Mouse (Mus musculus) cortical plate, adult 2 months (tissue): Measurements from ENCODE around the gene Igf2bp2. TPM values are rescaled to one million over a fixed set of nuclear protein-coding genes. Genes with fewer than 3 reads are reported as not detected.

Experiments used
- H3K27ac ChIP-seq: fragments of 200-500 bp; 2 replicates; pipeline ENCODE4 v1.5.1; 2012; ENCODE audit warnings: low read length, control low read depth, inconsistent platforms; ENCODE audit not compliant: insufficient read depth
- H3K4me1 ChIP-seq: fragments of 200-500 bp; 2 replicates; pipeline ENCODE4 v1.6.1; 2011; ENCODE audit warnings: low read length; ENCODE audit not compliant: control insufficient read depth, insufficient read depth
- H3K4me3 ChIP-seq: fragments of 200-500 bp; 2 replicates; pipeline ENCODE4 v1.5.1; 2011; ENCODE audit warnings: mild to moderate bottlenecking, low read length, control low read depth; ENCODE audit not compliant: insufficient read depth
- CTCF ChIP-seq: fragments of 200-500 bp; IDR thresholded peaks from 2 replicates; pipeline ENCODE4 v1.5.1; 2011; ENCODE audit warnings: mild to moderate bottlenecking, control low read depth, low read length; ENCODE audit not compliant: insufficient read depth; ENCODE audit errors: extremely low read depth
- POLR2A ChIP-seq: fragments of 200-500 bp; IDR thresholded peaks from 2 replicates; pipeline ENCODE4 v1.6.1; 2011; ENCODE audit warnings: mild to moderate bottlenecking, low read length, control low read depth; ENCODE audit not compliant: insufficient read depth; ENCODE audit errors: extremely low read depth
- polyA plus RNA-seq: library from polyadenylated mRNA; depleted of rRNA; stranded (reverse); fragments of >200 nt; gene quantifications from 2 replicates; pipeline ENCODE4 v1.2.3, GENCODE M21; 2012

Igf2bp2 gene
- polyA plus RNA-seq, 1 experiment = 0.79 TPM

DNA sequence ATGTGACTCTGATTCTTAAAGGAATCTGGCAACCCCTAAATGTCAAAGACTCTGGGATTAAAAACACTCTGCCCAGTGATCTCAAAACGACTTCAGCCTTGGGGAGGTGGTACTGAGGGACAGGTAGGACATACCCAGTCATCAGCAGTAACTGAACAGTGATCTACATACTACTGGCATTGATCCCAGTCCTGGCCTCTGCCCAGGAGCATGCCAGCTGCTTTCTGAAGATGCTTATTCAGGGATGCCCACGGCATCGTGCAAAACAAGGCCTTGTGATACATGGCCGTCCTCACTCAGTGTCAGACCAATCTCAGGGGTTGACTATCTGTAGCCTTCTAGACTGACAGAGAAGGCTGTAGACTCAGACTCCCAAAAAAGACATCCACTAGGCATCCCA lies 77.7 kb downstream of the Igf2bp2 start:
- H3K4me3 ChIP-seq = no peak overlapping the region
- TF ChIP-seq POLR2A = no peak
- no peak for TF ChIP-seq CTCF
- H3K4me1 ChIP-seq = no peaks in the 10 kb centered on the region
- no peak overlapping the region for H3K27ac ChIP-seq

DNA sequence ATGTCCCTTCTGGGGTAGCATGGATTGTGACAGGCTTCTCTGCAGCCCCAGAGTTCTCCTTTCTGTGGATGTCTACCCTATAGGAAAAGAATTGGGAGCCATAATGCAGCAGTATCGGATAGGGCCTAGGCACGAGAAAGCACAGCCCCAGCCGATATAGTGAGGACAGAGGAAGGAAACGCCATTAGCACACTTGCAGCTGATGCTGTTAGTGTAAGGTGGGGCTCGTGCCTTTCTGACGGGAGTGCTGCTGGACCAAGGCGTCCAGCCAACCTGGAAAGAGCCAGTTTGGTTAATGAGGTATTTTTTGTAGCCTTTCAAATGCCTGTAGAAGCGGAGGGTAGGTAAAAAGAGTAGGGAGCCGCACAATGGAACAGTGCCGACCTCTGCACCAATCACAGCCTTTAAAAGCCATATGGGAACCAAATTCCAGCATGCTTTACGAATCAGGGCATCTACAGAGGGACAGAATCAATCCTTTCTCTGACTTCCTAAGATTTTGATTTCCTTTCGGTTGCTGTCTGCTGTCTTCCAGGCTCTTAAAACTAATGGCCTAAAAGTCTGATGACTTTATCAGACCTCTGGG lies 82.9 kb downstream of the Igf2bp2 start:
- H3K4me1 ChIP-seq = no peaks in the 10 kb centered on the region
- no peak overlapping the region for H3K27ac ChIP-seq
- H3K4me3 ChIP-seq = no peak overlapping the region
- TF ChIP-seq POLR2A (no peak), CTCF (no peak)

DNA sequence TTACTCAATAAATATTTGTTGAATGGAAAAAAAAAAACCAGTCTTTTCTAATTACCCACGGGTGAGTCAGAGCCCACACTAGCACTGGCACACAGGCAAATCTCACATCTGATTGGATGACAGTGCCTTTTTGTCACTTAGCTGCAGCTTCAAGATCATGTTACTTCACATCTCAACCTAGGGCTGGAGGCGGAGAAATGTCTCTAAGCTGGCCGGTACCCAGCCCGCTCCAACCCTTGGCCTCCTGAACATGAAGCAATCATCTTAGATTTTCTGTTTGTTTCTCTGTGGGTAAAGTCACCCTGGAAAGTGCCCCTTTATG lies 86.5 kb downstream of the Igf2bp2 start:
- Histone ChIP-seq H3K27ac (no peak overlapping the region), H3K4me1 (no peaks in the 10 kb centered on the region), H3K4me3 (no peak overlapping the region)
- TF ChIP-seq CTCF (no peak), POLR2A (no peak)

DNA sequence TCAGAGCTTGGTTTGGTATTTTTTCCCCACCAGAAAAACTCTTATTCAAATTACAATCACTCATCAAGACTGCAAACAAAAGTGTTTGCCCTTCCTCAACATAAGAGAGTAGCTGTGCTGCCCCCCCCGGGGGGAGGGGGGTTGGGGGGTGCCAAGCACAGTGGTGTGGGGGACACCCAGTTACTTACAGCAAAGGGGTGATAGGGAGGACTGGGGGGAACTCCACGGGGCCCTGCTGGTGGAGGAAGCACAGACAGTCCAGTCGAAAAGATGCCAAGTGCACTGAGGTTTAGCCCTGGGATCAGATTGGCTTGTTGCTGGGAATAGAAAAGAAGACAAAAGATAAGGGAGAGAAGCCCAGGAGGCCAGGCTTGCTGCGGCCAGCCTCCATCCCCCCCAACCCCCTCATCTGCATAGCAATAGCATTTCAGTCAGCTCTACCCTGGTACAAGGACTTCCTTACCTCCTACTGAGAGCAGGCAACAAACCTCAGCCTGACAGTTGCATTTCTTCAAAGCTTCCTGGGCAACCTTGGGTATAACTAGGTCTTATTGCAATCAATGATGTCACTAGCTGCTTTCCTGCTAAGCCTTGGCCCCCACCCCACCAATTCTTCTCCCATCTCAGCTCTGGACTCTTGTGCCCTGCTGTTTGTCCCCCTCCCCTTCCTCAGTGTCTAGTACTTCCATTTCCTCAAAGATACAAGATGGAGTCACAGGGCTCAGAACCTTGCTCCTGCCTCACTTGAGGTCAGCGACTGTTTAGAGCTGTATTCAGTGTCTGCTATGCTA lies 87.1 kb downstream of the Igf2bp2 start:
- no peak overlapping the region for H3K27ac ChIP-seq
- TF ChIP-seq CTCF (no peak), POLR2A (no peak)
- H3K4me3 ChIP-seq = no peak overlapping the region

DNA sequence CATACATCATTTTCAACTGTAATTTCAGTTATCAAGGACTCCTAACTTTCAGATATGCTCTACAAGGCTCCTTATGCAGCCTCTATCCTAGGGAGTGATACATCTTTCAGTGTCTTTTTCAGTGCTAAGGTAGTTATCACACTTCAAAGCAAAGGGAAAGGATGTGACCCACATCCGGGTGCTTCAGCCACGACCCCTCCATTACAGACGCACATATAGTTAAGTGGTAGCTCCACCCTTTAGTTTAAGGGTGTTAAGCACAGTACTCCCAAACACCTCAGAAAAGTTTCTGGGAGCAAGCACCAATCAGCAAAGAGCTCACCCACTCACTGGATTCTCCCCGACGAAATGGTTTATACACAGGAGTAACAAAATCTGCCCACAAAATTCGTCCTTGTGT lies 88.0 kb downstream of the Igf2bp2 start:
- Histone ChIP-seq H3K27ac (no peak overlapping the region), H3K4me3 (no peak overlapping the region), H3K4me1 (no peaks in the 10 kb centered on the region)
- TF ChIP-seq CTCF (no peak), POLR2A (no peak)

More for the DNA sequence above, 87.1 kb downstream of the Igf2bp2 start:
- H3K4me1 ChIP-seq = no peaks in the 10 kb centered on the region

DNA sequence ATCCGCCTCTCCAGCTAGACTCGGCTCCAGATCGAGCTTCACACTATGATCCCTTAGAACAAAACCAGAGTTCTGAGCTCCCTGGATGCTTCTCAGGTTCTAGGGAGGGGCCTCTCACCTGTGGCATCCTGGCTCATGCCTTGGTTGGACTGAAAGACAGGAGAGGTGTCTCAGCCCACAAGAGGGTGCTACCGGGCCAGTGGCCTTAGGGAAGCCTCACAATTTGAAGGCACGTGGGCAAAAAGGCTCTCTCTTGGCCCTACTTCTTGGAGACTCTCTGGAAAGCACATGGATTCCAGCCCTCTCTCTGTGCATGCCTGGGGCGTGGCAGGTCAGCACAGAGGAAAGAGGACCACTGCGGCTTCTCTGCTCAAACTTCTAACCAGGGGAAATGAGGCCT lies 91.7 kb downstream of the Igf2bp2 start:
- H3K27ac ChIP-seq = no peak overlapping the region
- H3K4me3 ChIP-seq = no peak overlapping the region
- H3K4me1 ChIP-seq = no peaks in the 10 kb centered on the region
- TF ChIP-seq POLR2A (no peak), CTCF (0 out of 2 replicates have a peak, but pooled peaks have one; percentile 13)

DNA sequence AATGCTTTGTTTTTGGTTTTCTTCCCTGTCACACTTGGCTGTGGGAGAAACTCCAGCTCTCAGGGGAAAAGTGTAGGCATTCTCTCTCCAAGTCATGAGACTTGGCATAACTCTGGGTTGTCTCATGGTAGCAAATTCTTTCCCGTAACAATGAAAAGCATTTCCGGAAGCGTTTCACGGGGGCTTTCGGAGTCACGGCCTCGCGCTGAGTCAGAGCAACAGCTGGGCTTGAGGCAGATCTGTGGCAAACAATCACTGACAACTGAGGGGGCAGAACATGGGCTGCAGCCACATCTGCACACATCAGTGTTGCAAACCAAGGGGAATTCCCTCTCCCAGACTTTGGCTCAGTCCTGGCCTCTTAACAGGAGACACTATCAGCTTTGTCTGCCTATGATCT lies 95.7 kb downstream of the Igf2bp2 start:
- Histone ChIP-seq H3K4me3 (no peak overlapping the region), H3K4me1 (no peaks in the 10 kb centered on the region), H3K27ac (no peak overlapping the region)
- TF ChIP-seq POLR2A (no peak), CTCF (no peak)

DNA sequence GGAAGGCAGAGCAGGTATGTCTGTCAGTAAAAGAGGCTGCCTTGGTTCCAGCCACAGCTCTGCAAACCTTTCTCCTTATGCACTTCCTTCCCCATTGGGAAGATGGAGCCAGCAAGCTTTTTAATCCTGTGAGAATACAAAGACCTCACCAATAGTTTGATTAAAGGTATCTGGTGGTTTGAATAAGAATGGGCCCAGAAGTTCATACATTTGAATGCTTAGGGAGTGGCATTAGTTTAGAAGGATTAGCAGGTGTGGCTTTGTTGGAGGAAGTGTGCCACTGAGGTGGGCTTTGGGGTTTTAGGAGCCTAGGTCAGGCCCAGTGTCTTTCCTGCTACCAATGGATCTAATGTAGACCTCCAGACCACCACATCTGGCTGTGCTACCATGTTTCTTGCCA lies 97.6 kb downstream of the Igf2bp2 start:
- H3K4me1 ChIP-seq = no peaks in the 10 kb centered on the region
- TF ChIP-seq POLR2A = no peak
- no peak for TF ChIP-seq CTCF
- no peak overlapping the region for H3K4me3 ChIP-seq
- no peak overlapping the region for H3K27ac ChIP-seq

DNA sequence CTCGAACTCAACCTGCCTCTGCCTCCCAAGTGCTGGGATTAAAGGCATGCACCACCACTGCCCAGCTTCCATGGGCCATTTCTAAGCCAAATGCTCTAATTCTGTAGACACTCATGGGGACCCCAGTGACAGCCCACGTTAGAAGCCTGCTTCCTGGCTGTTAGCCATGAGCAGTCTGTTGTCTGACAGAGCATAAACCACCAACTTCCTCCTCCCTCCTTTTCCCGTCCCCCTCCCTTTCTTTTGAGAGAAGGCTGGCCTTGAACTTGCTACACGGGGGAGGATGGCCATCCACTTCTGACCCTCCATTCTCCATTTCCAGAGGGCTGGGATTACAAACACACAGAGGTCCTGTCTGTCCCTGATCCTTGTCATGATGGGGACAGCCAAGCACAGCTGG lies 100.8 kb downstream of the Igf2bp2 start:
- Histone ChIP-seq H3K27ac (no peak overlapping the region), H3K4me3 (no peak overlapping the region), H3K4me1 (no peaks in the 10 kb centered on the region)
- TF ChIP-seq CTCF (no peak), POLR2A (no peak)

DNA sequence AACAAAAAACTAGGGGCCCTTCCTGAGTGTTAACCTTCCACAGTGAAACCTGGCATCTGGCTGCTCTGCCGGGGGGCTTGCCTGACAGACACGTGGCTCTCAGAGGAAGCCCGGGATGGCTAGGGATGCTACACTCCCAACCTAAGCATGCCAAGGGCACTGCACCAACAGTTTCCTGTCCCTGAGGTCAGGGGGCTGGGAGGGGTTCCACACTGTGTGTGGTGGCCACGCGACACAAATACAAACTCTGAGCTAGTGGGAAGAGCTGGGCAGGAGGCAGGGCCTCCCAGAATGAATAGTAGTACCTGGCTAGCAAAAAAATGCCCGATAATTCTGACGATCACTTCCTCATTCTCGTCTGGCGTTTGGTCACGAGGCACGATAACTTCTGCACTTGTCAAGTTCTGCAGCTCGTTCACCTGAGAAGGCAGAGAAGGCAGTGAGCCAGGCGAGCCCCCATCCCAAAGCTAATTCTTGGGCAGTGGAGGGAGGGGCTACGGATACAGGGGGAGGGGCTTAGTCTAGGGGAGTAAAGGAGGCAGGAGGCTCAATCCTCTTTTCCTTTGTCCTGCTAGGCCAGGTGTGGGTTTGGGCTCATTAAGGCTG lies 101.4 kb downstream of the Igf2bp2 start:
- H3K4me3 ChIP-seq = no peak overlapping the region
- no peak overlapping the region for H3K27ac ChIP-seq
- TF ChIP-seq POLR2A = no peak
- TF ChIP-seq CTCF = no peak
- no peaks in the 10 kb centered on the region for H3K4me1 ChIP-seq
